ENCODE assay signal across 8 mouse cellular contexts in the genomic region with DNA sequence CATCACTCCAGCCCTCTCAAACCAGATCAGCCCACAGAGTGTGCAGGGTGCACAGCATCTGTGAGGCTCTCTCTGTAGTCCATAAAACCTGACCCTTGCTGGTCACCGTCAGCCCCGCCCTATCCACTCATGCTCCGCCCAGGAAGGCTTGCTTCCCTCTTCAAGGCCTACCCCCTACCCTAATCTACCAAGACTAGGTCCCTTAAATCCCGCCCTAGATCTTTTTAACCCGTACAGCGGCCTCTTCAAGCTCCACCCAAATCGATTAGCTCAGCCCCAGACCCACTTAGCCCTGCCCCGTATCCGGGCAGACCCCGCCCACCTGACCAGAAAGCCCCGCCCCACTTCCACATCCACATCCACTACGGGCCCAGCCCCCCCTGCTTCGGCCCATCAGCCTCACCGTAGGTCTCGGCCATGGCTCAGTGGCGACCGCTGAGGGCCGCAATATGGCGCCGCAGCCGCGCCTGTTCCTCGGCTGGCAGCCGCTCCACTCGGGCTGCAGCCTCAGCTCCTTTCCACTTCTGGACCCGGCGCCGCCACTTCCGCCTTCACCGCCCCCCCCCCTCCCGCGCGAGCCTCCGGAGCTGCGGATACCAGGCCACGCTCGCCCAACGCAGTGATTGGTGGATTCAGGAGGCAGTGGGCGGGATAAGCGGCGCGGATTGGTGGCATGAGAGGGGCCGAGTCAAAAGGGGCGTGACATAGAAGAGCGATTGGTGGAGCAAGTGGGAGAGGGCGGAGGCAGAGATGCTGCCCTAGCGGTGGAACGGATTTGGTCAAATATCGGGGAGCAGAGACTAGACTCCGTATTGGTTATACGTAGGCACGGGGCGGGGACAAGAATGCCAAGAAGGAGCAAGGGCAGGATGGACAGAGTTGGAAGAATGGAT. TPM values are rescaled to one million over a fixed set of nuclear protein-coding genes. Genes with fewer than 3 reads are reported as not detected.
DNase-seq lines count a peak whose midpoint lies in the region; ATAC-seq lines count a peak whose summit lies in the region.

A gene (minus strand): TSS at position 573 of the 893 bp plus-strand sequence.

- H3K4me3 ChIP-seq in brown adipose tissue, adult 24 weeks (ENCODE audit: insufficient read depth, low read depth, low read length): peak within 1 kb of the TSS; percentile 85
- peak within 1 kb of the TSS; percentile 82 for H3K4me3 ChIP-seq in heart, embryonic 13.5 days
- peak within 1 kb of the TSS; percentile 74 for H3K4me3 ChIP-seq in liver, embryonic 12.5 days
- peak within 1 kb of the TSS; percentile 85 for H3K4me3 ChIP-seq in stomach, embryonic 15.5 days (replicated peaks)

- H3K36me3 ChIP-seq in heart, embryonic 13.5 days: peaks cover 30% of the 10 kb centered on the region
- H3K36me3 ChIP-seq in liver, embryonic 12.5 days: peaks cover 32% of the 10 kb centered on the region
- 0 out of 2 replicates have a peak, but pooled peaks cover 8% of the 10 kb centered on the region for H3K36me3 ChIP-seq in stomach, embryonic 15.5 days

- no peaks in the 10 kb centered on the region for H3K27me3 ChIP-seq in heart, embryonic 13.5 days (replicated peaks)
- H3K27me3 ChIP-seq in liver, embryonic 12.5 days (replicated peaks): no peaks in the 10 kb centered on the region
- no peaks in the 10 kb centered on the region for H3K27me3 ChIP-seq in stomach, embryonic 15.5 days (replicated peaks)

- ATAC-seq in heart, embryonic 13.5 days (ENCODE audit: extremely low read depth, insufficient number of reproducible peaks, low FRiP score, low TSS enrichment): peak; percentile 98
- ATAC-seq in liver, embryonic 12.5 days: peak; percentile 96
- ATAC-seq in stomach, embryonic 15.5 days (ENCODE audit: insufficient read depth, low FRiP score, low read depth): peak; percentile 97

- no peaks in the 10 kb centered on the region for H3K9me3 ChIP-seq in heart, embryonic 13.5 days
- H3K9me3 ChIP-seq in liver, embryonic 12.5 days (replicated peaks): no peaks in the 10 kb centered on the region
- H3K9me3 ChIP-seq in stomach, embryonic 15.5 days: no peaks in the 10 kb centered on the region

- H3K9ac ChIP-seq in heart, embryonic 13.5 days: peak within 1 kb of the TSS; percentile 84
- peak within 1 kb of the TSS; percentile 64 for H3K9ac ChIP-seq in liver, embryonic 12.5 days
- peak within 1 kb of the TSS; percentile 41; the same call in 1 of the 2 replicates for H3K9ac ChIP-seq in stomach, embryonic 15.5 days

- peak; percentile 100 for DNase-seq in CD4-positive, CD25-positive, alpha-beta regulatory T cell, adult 2 months (ENCODE audit: low read depth, low spot score)
- DNase-seq in fat pad, adult 2 months (ENCODE audit: extremely low read depth, low read depth, low spot score): peak; percentile 91
- peak; percentile 100 for DNase-seq in kidney, postnatal 10 days
- DNase-seq in natural killer cell, adult 2 months (ENCODE audit: low spot score in 2 of 2): peak; percentile 99

- under 1% methylated on average over 52 of the region's 53 CpGs for WGBS in heart, embryonic 13.5 days
- whole genome bisulfite sequencing in liver, embryonic 12.5 days (ENCODE audit: insufficient replicate concordance): under 1% methylated on average over 52 of the region's 53 CpGs
- under 1% methylated on average over 51 of the region's 53 CpGs for WGBS in stomach, embryonic 15.5 days

- peaks cover 6% of the 10 kb centered on the region; the same call in 1 of the 2 replicates for H3K4me1 ChIP-seq in brown adipose tissue, adult 24 weeks (ENCODE audit: control insufficient read depth, insufficient read depth, insufficient read length, low read length)
- H3K4me1 ChIP-seq in heart, embryonic 13.5 days: peaks cover 24% of the 10 kb centered on the region
- peaks cover 32% of the 10 kb centered on the region for H3K4me1 ChIP-seq in liver, embryonic 12.5 days
- peaks cover 11% of the 10 kb centered on the region; the same call in 1 of the 2 replicates for H3K4me1 ChIP-seq in stomach, embryonic 15.5 days

- peak within 1 kb of the TSS; percentile 94 for H3K27ac ChIP-seq in brown adipose tissue, adult 24 weeks (replicated peaks; ENCODE audit: low read depth, low read length)
- H3K27ac ChIP-seq in heart, embryonic 13.5 days (replicated peaks): peak within 1 kb of the TSS; percentile 97
- H3K27ac ChIP-seq in liver, embryonic 12.5 days: peak within 1 kb of the TSS; percentile 86
- H3K27ac ChIP-seq in stomach, embryonic 15.5 days: peak within 1 kb of the TSS; percentile 98

- peak within 1 kb of the TSS; percentile 74 for H3K4me2 ChIP-seq in heart, embryonic 13.5 days
- peak within 1 kb of the TSS; percentile 81 for H3K4me2 ChIP-seq in liver, embryonic 12.5 days
- peak within 1 kb of the TSS; percentile 64 for H3K4me2 ChIP-seq in stomach, embryonic 15.5 days

RNA-seq across cellular contexts. Expression of the gene that starts here (rescaled TPM):
- 13.6 and 21.4 TPM in 2 replicates for polyA plus RNA-seq in brown adipose tissue, adult 24 weeks (2012; ENCODE audit: insufficient read depth, insufficient read length, missing spikeins)
- 48.6 and 48.8 TPM in 2 replicates for polyA plus RNA-seq in heart, embryonic 13.5 days (2015; fragmentation: Nextera tagmentation; extraction: Ambion mirVana)
- polyA plus RNA-seq in liver, embryonic 12.5 days (2016; fragmentation: Nextera tagmentation; extraction: Ambion mirVana): 32.4 TPM in 2 replicates
- polyA plus RNA-seq in stomach, embryonic 15.5 days (2015; fragmentation: Nextera tagmentation; extraction: Ambion mirVana): 63.5 and 65.3 TPM in 2 replicates

Comparison
In these comparisons a context has a peak if more than half of its experiments do, and no peak if none do; other contexts are left out.
1. Peak in every context shown above with its lines: DNase-seq, ATAC-seq, H3K4me3 ChIP-seq and H3K27ac ChIP-seq.